8 mouse cellular contexts compared by ENCODE assay signal in genomic region chr9:55430133-55430532, GRCm38 (mm10).
DNase-seq lines count a peak whose midpoint lies in the region; ATAC-seq and TF ChIP-seq lines count a peak whose summit lies in the region.

No protein-coding gene starts in this region.

- DNase-seq in urinary bladder, postnatal 25 days (ENCODE audit: low spot score), result peak; percentile 38
- no peak for DNase-seq in urinary bladder, postnatal 4 days (ENCODE audit: low spot score in 2 of 2)
- no peak for DNase-seq in hindbrain, embryonic 14.5 days (ENCODE audit: low spot score)
- DNase-seq in limb, embryonic 14.5 days (ENCODE audit: low spot score), result no peak
- DNase-seq in frontal cortex, postnatal 36 days (ENCODE audit: low spot score in 2 of 2), result no peak
- DNase-seq in right cerebral cortex, postnatal 10 days (ENCODE audit: low spot score in 2 of 2), result no peak

- no peaks in the 10 kb centered on the region for H3K27me3 ChIP-seq in hindbrain, embryonic 14.5 days (ENCODE audit: control insufficient read depth, insufficient read depth, low read length)
- H3K27me3 ChIP-seq in limb, embryonic 14.5 days (ENCODE audit: control insufficient read depth, insufficient read depth, low read length), result no peaks in the 10 kb centered on the region
- no peaks in the 10 kb centered on the region for H3K27me3 ChIP-seq in neural tube, embryonic 14.5 days (ENCODE audit: control insufficient read depth, insufficient read depth, low read length)

- 0 out of 2 replicates have a peak, but pooled peaks cover 11% of the 10 kb centered on the region for H3K4me1 ChIP-seq in hindbrain, embryonic 14.5 days (replicated peaks; ENCODE audit: control insufficient read depth, insufficient read depth, low read length)
- H3K4me1 ChIP-seq in limb, embryonic 14.5 days (ENCODE audit: control insufficient read depth, insufficient read depth, low read length), result peaks cover 18% of the 10 kb centered on the region
- H3K4me1 ChIP-seq in neural tube, embryonic 14.5 days (ENCODE audit: control insufficient read depth, insufficient read depth, low read length), result peaks cover 6% of the 10 kb centered on the region; the same call in 1 of the 2 replicates

- TF ChIP-seq POLR2A in limb, embryonic 14.5 days (IDR thresholded peaks at IDR 0.05; ENCODE audit: borderline replicate concordance, extremely low read depth, insufficient read depth, insufficient read length), result no peak

- no peaks in the 10 kb centered on the region for H3K36me3 ChIP-seq in hindbrain, embryonic 14.5 days (replicated peaks; ENCODE audit: control insufficient read depth, insufficient read depth)
- H3K36me3 ChIP-seq in limb, embryonic 14.5 days (ENCODE audit: control insufficient read depth, insufficient read depth, low read length), result no peaks in the 10 kb centered on the region
- H3K36me3 ChIP-seq in neural tube, embryonic 14.5 days (ENCODE audit: control insufficient read depth, insufficient read depth, low read length), result no peaks in the 10 kb centered on the region

- H3K9ac ChIP-seq in hindbrain, embryonic 14.5 days, result 0 out of 2 replicates have a peak overlapping the region, but pooled peaks have one; percentile 16
- H3K9ac ChIP-seq in limb, embryonic 14.5 days (ENCODE audit: low read depth, low read length, severe bottlenecking), result peak overlapping the region; percentile 31
- H3K9ac ChIP-seq in neural tube, embryonic 14.5 days (replicated peaks; ENCODE audit: low read depth, low read length), result 0 out of 2 replicates have a peak overlapping the region, but pooled peaks have one; percentile 16

- H3K9me3 ChIP-seq in hindbrain, embryonic 14.5 days (ENCODE audit: control insufficient read depth, low read length), result no peaks in the 10 kb centered on the region
- no peaks in the 10 kb centered on the region for H3K9me3 ChIP-seq in limb, embryonic 14.5 days (ENCODE audit: control insufficient read depth, low read length)
- no peaks in the 10 kb centered on the region for H3K9me3 ChIP-seq in neural tube, embryonic 14.5 days (ENCODE audit: control insufficient read depth, low read length)

- H3K4me2 ChIP-seq in hindbrain, embryonic 14.5 days (replicated peaks), result peak overlapping the region; percentile 25
- peak overlapping the region; percentile 35 for H3K4me2 ChIP-seq in limb, embryonic 14.5 days (replicated peaks; ENCODE audit: low read depth, low read length, severe bottlenecking)
- H3K4me2 ChIP-seq in neural tube, embryonic 14.5 days (ENCODE audit: low read depth, low read length), result 0 out of 2 replicates have a peak overlapping the region, but pooled peaks have one; percentile 16

- WGBS in hindbrain, embryonic 14.5 days, result 28% methylated on average over 20 of the region's 20 CpGs
- 16% methylated on average over 20 of the region's 20 CpGs for WGBS in limb, embryonic 14.5 days
- 23% methylated on average over 20 of the region's 20 CpGs for WGBS in neural tube, embryonic 14.5 days

- H3K4me3 ChIP-seq in hindbrain, embryonic 14.5 days (replicated peaks; ENCODE audit: low read length), result no peak overlapping the region; the same call in 1 of the 2 replicates
- H3K4me3 ChIP-seq in limb, embryonic 14.5 days (replicated peaks; ENCODE audit: low read length), result peak overlapping the region; percentile 14; the same call in 1 of the 2 replicates
- no peak overlapping the region for H3K4me3 ChIP-seq in neural tube, embryonic 14.5 days (ENCODE audit: low read depth, low read length)

- 0 out of 2 replicates have a peak overlapping the region, but pooled peaks have one; percentile 7 for H3K27ac ChIP-seq in hindbrain, embryonic 14.5 days
- no peak overlapping the region for H3K27ac ChIP-seq in limb, embryonic 14.5 days (replicated peaks; ENCODE audit: low read depth, low read length)
- H3K27ac ChIP-seq in neural tube, embryonic 14.5 days (ENCODE audit: low read depth, low read length), result no peak overlapping the region

- ATAC-seq in hindbrain, embryonic 14.5 days (ENCODE audit: low FRiP score), result peak; percentile 13; the same call in 1 of the 2 replicates
- no peak for ATAC-seq in limb, embryonic 14.5 days (ENCODE audit: low FRiP score, low read depth)
- ATAC-seq in neural tube, embryonic 14.5 days (ENCODE audit: low read depth), result peak; percentile 45
- ATAC-seq in frontal cortex, adult (ENCODE audit: low TSS enrichment), result no peak

Comparison
In these comparisons a context has a peak if more than half of its experiments do, and no peak if none do; other contexts are left out.
1. ATAC-seq: peak in hindbrain, embryonic 14.5 days (single experiment) and neural tube, embryonic 14.5 days (single experiment); none in limb, embryonic 14.5 days (single experiment) and frontal cortex, adult (single experiment).
2. Peak in every context shown above with its lines, with median percentiles within 50 percentile points of each other: H3K4me2 ChIP-seq and H3K9ac ChIP-seq.